Mouse (Mus musculus) embryo, embryonic 9.5 days (tissue): ENCODE measurements around the gene Otop2.
A peak's percentile ranks its signal among the peaks of the same experiment; 100 is the strongest.

Experiments used
- DNase-seq: peaks from one replicate; pipeline ENCODE4 v3.0.0-alpha.2; 2017; ENCODE audit errors: extremely low spot score

Otop2 gene

DNA sequence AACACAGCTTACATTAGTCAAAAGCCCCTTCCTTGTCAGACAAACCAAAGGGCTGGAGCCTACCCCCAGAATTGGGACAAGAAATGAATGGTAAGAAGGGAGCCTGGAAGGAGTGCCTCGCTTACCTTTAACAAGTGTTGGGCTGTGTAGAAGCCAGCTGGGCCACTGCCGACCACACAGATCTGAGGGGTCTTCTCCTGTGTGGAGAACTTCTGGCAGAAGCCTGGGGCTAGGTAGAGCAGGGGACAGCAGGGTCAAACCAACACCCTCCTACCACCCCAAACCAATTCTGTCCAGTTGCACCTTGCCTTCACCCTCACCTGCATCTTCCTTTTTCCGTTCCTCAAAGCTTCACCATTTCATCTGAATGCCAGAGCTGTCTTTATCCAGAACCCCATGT lies 31.0 kb upstream of the Otop2 start:
- no peak for DNase-seq

DNA sequence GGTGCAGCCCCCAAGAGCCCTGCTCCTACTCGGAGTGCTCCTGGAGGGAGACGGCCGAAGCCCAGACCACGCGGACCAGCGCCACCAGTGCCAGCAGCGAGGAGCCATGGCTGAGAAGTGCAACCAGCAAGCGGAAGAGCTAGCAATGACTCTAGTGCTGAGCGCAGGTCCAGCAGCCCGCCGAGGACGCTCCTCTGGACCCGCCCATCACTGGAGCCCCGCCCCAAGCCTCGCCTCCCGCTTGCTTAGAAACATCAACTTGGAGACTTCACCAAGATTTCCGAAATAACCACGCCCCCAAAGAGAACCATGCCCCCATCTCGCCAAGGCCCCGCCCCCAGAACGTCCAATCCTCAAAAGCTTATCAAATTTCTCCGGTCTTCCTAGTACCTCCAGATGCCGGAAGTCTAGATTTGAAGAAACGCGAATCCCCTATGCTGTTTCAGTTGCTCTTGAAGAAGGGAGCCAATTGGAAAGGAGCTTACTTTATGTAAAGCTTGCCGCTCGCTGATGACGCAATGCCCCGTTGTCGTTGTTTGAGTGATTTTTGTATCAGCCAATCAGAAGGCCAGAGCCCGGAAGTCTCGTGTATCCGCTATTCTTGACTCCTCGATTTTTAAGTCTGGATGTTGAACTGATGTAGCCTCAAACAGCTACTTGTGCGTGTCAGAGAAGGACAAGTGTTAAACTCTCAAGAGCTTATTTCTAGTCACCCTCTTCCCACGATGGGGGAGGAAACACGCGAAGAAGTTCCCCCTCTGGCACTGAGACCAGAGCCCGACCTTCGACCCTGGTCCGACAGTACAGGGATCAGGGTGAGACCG lies 30.0 kb upstream of the Otop2 start, which contains the start of gene Fdxr:
TSS of gene Fdxr (minus strand) at position 271 of the 824 bp plus-strand sequence.
- DNase-seq, result peak; percentile 99

DNA sequence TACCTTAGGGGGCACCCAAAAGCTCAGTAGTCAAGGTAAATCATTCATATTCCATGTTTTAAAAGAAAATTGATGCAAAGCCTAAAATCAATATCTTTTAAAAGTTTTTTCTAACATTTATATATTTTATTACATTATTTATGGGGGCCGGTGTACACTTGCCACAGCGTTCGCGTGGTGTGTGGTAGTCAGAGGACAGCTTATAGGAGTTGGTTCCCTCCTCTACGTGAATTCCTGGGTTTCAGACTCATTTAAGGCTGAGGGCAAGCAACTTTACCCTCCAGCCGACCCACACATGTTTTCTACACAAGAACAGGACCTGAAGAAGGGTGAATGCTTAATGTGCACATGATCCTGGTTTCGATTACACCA lies 29.4 kb upstream of the Otop2 start:
- DNase-seq, result no peak

- DNase-seq, result no peak
These were observed 28.8 kb upstream of the Otop2 start for GRCm38 (mm10) chr11:115278176-115278575.

DNA sequence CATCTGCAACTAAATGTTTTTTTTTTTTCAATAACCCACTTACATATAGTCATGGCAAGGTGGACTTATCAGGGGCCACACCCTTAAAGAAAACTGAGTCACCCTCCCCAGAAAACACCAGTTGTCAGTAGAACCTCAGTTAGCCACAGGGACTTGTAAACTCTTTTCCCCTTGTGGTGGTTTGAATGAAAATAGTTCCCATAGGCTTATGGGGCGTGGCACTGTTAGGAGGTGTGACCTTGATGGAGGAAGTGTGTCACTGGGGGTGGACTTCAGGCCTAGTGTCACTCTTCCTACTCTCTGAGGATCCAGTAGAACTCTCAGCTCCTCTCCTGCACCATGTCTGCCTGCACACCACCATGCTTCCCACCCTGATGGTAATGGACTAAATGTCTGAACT lies 27.2 kb upstream of the Otop2 start:
- no peak for DNase-seq

- DNase-seq, result no peak
These were observed 24.7 kb upstream of the Otop2 start for GRCm38 (mm10) chr11:115282295-115282694.

- no peak for DNase-seq
These were observed 24.1 kb upstream of the Otop2 start for GRCm38 (mm10) chr11:115282723-115283485.

DNA sequence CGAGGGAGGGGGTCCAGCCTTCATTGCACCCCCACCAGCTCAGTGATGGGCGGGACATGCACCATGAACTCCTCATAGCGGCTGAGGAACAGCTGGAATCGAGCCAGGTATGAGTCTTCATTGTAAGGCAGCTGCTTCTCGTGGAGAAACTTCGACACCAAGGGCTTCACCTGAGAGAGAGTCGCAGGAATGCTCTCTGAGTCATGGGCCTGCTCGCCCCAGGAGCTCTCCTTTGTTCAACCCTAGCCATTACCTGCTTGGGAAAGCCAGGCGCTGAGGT lies 23.5 kb upstream of the Otop2 start:
- DNase-seq, result no peak

DNA sequence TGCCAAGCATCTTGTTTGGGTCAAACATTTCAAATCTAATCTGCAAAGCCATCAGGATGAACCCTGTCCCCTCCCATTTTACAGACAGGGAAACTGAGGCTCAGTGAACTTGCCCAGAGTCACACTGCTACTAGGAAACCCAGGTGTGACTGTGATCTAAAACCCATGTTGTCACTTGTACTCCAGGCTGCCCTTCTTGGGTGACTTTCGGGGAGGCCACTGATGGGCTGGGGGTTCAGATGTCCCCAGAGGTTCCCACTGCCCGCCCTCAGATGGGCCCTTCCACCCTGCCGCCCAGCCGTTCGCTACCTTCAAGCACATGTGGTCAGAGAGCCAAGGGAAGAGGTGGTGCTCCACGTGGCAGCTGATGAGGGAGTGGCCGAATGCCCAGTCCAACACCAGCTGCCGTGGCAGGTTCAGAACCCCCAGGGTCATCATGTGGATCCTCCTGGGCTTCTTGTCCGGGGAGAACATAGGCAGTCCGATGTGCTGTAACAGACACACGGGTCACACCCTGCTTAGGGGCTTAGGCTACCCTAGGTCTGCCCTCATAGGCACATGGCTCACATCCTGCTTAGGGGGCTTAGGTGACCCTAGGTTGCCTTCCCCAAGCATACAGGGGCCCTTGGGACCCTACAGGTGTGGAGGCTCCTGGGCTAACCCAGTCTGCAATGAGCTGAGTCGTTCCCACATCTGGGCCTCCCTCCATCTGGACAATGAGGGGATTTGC lies 22.9 kb upstream of the Otop2 start:
- no peak for DNase-seq

- no peak for DNase-seq
These were observed 21.7 kb upstream of the Otop2 start for GRCm38 (mm10) chr11:115285282-115285681.

DNA sequence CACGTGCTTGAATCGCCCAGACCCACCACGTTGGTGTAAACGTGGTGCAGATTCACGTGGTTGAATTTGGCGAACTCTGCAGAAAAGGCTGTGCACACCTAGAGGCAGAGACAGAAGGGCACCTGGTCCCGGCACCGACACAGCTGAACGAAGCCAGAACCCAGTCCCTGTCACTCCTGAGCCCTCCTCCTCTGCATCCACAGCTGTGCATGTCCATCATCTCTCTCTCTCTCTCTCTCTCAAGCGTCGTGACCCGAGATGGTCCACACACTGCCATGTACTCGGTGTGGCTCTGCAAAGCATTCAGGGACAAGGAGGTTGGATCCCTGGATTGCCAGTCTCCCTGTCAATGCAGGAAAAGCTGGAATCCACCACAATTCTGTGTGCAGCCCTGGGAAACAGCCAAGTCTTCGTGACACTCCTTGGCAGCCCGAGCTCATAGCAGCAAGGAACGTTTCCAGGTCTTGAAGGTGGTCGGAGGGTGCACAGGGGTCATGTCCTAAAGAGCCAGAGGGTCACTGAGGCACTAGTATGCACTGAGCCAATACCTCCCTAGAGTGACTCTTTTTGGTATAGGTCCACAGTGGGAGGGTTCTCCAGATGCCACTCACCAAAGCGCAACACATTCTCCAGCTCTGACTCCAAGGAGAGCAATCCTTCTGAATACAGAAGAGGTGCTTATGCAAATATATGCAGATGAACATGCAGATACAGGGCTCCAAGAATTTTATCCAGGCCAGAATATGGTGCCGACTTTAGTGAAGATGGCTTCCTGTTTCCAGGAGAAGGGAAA lies 20.6 kb upstream of the Otop2 start:
- DNase-seq, result no peak

GRCm38 (mm10) chr11:115287386-115287785 lies 19.6 kb upstream of the Otop2 start:
- no peak for DNase-seq

DNA sequence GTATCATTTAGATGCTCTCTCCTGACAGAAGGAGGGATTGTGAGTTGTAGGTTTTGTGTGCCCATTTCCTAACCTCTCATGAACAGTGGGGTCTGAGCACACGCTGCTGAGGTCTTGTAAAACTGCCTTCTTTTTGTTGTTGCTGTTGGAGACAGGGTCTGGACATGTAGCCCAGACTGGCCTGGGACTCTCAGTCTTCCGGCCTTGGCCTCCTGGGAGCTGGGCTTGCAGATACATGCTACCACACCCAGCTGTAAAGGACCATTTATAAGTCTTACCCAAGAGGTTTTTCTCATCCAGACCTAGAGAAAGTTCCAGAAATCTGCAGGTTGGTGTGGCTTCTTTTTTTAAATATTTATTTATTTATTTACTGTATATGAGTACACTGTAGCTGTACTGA lies 18.7 kb upstream of the Otop2 start:
- no peak for DNase-seq

GRCm38 (mm10) chr11:115289885-115290284 lies 17.1 kb upstream of the Otop2 start:
- DNase-seq, result no peak

GRCm38 (mm10) chr11:115290314-115290713 lies 16.6 kb upstream of the Otop2 start:
- DNase-seq, result no peak

DNA sequence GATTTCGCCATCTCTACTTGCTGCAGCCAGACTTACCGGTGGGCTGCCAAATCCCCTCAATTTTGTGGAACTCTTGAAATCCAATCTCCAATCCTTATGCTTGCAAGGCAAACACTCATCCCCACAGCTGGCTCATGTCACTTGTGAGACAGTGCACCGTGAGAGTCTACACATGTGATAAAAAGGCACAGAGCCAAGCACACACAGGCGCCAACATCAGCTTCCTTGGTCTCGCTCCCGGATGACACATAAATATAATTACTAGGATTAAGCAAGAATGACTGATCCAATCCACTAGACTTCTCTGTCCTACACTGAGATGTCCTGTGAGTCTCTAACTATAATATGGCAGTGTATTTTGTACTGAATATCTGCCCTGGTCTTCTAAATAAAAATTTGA lies 16.0 kb upstream of the Otop2 start:
- DNase-seq, result no peak

GRCm38 (mm10) chr11:115291503-115291902 lies 15.5 kb upstream of the Otop2 start:
- DNase-seq, result no peak

DNA sequence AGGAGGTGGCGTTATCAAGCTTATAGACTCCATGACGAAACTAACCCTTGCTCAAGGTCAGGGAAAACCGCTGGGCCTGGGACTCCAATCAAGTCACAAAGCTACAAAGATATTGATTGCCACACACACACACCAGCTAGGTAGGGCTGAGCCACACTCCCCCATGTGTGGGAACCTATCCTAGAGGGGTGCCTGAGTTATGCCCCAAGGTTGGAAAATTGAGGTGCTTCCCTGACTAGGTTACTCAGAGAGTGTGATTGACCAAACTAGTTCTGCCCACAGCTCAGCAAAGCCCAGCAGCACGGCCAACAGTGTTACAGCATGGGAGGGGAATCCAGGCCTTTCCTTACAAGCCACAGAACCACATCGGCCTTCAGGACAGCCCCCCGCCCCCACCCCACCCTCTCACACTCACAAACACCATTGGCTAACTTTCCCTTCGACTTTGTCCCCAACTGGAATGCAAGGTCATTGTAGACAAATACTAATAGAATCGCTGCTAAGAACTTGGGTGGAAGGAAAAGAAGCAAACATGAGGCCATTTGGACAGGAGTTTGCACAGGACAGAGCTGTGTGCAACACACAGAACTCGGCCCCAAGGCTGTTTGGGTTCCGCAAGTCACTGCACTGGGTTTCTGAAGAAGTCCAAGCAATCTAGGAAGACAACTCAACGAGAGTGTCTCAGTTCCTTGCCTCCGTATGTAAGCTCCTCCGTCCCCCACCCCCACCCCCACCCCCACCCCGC lies 14.2 kb upstream of the Otop2 start:
- DNase-seq, result no peak

DNA sequence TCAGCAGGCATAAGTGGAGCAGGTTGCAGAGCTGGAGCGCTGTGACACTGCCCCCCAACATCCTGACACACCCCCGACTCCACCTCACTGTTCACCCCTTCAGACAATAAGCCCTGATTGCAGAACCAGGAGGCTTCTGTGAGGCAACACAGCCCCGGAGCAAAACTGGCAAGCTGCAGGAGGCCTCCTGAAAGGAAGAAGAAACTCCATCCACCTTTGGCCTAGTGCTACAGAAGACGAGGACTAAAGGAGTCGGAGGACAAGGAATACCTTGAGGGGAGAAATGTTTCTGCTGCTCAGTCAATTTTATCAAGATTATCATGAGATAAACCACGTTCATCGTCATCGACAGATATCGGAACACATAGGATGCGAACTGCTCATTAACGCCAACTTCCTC lies 11.0 kb upstream of the Otop2 start:
- DNase-seq, result no peak

DNA sequence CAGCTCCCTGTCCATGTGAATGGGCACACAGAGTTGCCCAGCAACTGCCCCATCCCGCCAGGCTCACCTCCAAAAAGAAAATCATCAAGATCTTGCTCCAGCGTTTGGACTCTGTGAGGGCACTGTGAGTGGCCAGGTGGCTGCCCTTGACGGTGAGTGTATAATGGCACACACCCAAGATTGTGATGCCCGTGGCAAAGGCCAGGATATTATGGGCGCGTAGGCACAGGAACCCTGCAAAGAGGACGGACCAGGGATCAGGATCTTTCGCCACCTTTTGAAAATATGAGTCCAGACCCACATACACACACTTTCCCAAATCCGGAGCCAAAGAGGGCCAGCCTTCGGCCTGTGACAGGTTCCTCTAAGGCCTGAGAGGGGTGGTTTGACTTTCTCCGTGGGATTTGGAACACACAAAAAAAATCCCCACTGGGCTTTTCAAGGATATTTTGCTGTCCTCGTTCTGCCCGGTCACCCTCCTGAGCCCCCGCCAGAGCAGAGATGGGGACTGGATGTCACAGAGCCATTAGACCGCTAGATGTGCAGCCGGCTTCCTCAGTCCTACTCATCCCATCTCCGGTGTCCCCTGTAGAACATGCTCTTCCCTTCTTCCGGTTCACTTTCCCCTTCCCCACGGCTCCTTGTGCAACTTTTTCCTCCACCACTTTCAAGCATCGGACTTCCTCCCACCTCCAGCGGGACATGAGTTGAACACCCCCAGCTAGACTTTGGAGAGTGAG lies 10.3 kb upstream of the Otop2 start:
- DNase-seq, result no peak
